Mouse (Mus musculus): ENCODE measurements around the gene Lamc2. TPM values are rescaled to one million over a fixed set of nuclear protein-coding genes. Genes with fewer than 3 reads are reported as not detected.

The Lamc2 gene
- polyA plus RNA-seq, 1 experiment from 2014 or later = 10.0 TPM

DNA sequence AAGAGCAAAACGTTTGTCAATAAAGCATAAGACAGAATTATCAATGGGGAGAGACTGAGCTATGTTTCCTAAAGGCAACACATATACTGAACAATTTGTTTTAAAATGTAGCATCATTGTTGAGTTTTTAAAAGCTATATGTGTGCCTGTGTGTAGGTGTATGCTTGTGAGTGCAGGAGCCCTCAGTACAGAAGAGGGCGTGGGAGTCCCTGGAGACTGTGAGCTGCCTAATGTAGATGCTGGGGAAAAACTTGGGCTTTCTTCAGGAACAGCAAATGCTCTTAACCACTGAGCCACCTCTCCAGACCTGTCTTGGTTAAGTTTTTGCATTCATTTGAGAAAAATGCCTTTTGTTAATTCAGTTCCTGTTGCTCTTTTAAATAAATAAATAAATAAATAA, 24.0 kb upstream of the Lamc2 start:
- Histone ChIP-seq H3K27ac (replicated peaks) (no peak overlapping the region), H3K4me2 (no peak overlapping the region), H3K9me3 (no peaks in the 10 kb centered on the region), H3K9ac (no peak overlapping the region), H3K4me1 (peaks cover 11% of the 10 kb centered on the region), H3K4me3 (no peak overlapping the region), H3K36me3 (no peaks in the 10 kb centered on the region), H3K27me3 (replicated peaks) (no peaks in the 10 kb centered on the region)
- no peak for ATAC-seq (ENCODE audit: extremely low read depth, insufficient number of reproducible peaks, low FRiP score, low TSS enrichment)
- WGBS = 76% methylated on average over 2 of the region's 2 CpGs

DNA sequence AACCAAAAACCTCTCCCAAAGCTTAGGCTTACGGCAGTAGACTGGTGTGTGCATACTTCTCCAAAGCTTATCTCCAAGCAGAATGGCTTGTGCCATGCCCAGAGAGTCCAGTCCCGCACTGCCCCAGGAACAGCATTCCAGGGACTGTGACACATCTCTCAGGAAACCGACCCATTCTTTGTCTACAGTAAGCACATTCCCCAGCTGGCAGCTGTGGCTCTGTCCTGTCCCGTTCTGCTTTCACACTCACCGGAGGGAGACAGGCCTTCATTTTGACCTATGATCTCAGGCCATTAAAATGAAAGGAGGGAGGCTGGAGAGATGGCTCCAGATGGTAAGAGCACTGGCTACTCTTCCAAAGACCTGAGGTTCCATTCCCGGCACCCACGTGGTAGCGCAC, 15.9 kb upstream of the Lamc2 start:
- Histone ChIP-seq H3K4me2 (no peak overlapping the region), H3K9ac (no peak overlapping the region), H3K36me3 (no peaks in the 10 kb centered on the region), H3K27ac (replicated peaks) (0 out of 2 replicates have a peak overlapping the region, but pooled peaks have one; percentile 58), H3K4me1 (peaks cover 41% of the 10 kb centered on the region), H3K4me3 (no peak overlapping the region), H3K27me3 (replicated peaks) (no peaks in the 10 kb centered on the region), H3K9me3 (no peaks in the 10 kb centered on the region)
- no peak for ATAC-seq (ENCODE audit: extremely low read depth, insufficient number of reproducible peaks, low FRiP score, low TSS enrichment)
- 41% methylated on average over 8 of the region's 8 CpGs for WGBS

DNA sequence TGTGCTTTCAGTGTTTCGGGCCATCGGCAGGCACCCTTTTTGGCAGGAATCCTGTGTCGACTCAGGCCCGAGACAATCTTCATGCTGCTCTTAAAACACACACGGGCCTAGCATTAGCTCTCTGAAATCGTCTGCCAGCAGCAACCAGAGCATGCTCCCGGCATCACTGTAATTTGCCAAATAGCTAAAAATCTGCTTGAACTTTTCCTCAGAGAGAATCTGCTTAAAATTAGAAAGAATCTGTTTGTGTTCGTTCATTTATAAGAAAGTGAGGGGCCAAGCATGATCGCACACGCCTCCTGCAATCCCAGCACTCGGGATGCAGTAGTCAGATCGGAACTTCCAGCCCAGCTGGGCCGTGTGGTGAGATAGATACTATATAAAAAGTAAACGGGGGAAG, 15.2 kb upstream of the Lamc2 start:
- Histone ChIP-seq H3K9me3 (no peaks in the 10 kb centered on the region), H3K27ac (replicated peaks) (peak overlapping the region; percentile 58)
- ATAC-seq (ENCODE audit: extremely low read depth, insufficient number of reproducible peaks, low FRiP score, low TSS enrichment) = no peak

DNA sequence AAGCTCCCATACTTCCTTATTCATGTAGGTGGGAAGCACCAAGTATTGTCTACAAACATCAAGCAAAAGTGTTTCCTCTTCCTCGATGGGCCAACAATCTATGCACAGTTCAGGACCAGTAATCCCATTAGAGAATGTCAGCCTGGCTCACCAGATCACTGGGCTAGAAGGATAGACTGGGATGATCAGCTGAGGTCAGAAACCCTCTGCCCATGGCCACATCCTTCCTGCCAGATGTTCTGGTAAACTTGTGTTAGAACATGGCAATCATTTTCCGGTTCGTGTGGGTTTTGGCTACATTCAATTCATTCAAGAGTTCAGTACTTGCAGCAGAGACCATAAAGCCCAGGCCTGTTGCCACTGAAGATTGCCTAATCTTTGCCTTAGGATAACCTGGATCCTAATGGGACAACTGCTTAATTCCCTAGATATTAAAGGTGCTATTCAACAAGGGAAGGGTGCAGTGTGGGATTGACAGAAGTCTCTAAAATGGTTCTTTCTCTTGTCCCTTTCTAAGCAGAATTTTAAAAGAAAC, 11.1 kb upstream of the Lamc2 start:
- no peak for ATAC-seq (ENCODE audit: extremely low read depth, insufficient number of reproducible peaks, low FRiP score, low TSS enrichment)
- Histone ChIP-seq H3K27ac (replicated peaks) (no peak overlapping the region), H3K4me3 (no peak overlapping the region), H3K27me3 (replicated peaks) (no peaks in the 10 kb centered on the region), H3K36me3 (no peaks in the 10 kb centered on the region), H3K4me2 (no peak overlapping the region), H3K4me1 (peaks cover 46% of the 10 kb centered on the region), H3K9ac (no peak overlapping the region), H3K9me3 (no peaks in the 10 kb centered on the region)
- 80% methylated on average over 3 of the region's 3 CpGs for WGBS

More for the DNA sequence above, 15.2 kb upstream of the Lamc2 start:
- H3K4me1 ChIP-seq = peaks cover 41% of the 10 kb centered on the region
- H3K9ac ChIP-seq = 0 out of 2 replicates have a peak overlapping the region, but pooled peaks have one; percentile 20
- 48% methylated on average over 14 of the region's 14 CpGs for WGBS
- no peak overlapping the region for H3K4me2 ChIP-seq
- no peaks in the 10 kb centered on the region for H3K27me3 ChIP-seq (replicated peaks)
- H3K4me3 ChIP-seq = no peak overlapping the region
- H3K36me3 ChIP-seq = no peaks in the 10 kb centered on the region

DNA sequence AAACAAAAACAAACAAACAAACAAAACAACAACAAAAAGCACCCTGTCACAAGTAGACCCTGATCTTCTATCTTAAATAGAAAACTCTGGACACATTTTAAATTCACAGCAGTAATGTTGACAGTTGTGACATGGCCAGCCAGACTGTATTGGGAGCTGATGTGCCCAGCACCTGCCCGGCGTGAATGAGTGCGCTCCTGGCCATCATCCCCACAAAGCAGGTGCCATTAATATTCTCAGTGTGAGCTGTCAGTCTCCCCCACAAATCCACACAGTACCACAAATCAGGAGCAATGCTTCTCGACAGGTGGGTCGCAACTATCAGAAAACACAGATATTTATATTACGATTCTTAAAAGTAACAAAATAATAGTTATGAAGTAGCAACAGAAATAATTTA, 6.7 kb upstream of the Lamc2 start:
- 86% methylated on average over 6 of the region's 6 CpGs for WGBS
- Histone ChIP-seq H3K9ac (no peak overlapping the region), H3K36me3 (no peaks in the 10 kb centered on the region), H3K4me1 (peaks cover 39% of the 10 kb centered on the region), H3K4me3 (no peak overlapping the region), H3K27ac (replicated peaks) (peak overlapping the region; percentile 93; the same call in 1 of the 2 replicates), H3K27me3 (replicated peaks) (no peaks in the 10 kb centered on the region), H3K4me2 (no peak overlapping the region), H3K9me3 (no peaks in the 10 kb centered on the region)
- no peak for ATAC-seq (ENCODE audit: extremely low read depth, insufficient number of reproducible peaks, low FRiP score, low TSS enrichment)

DNA sequence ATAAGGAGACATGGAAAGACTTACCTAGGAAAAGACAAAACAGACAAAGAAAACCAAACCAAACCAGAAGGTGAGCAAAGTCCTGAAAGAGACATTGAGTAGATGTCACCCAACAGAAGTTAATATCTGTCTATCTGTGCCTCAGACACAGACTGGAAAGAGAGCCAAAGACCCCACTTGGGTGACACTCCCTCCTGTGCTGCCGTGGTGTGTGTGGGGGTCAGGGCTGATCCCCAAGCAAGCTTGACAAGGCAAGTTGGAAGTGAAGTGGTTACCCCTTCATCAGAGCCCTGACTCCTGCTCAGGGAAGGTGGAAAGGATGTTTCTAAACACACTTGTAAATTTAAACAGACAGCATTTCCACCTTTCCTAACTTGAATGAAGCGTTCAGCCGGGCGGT, 6.1 kb upstream of the Lamc2 start:
- ATAC-seq (ENCODE audit: extremely low read depth, insufficient number of reproducible peaks, low FRiP score, low TSS enrichment) = no peak

DNA sequence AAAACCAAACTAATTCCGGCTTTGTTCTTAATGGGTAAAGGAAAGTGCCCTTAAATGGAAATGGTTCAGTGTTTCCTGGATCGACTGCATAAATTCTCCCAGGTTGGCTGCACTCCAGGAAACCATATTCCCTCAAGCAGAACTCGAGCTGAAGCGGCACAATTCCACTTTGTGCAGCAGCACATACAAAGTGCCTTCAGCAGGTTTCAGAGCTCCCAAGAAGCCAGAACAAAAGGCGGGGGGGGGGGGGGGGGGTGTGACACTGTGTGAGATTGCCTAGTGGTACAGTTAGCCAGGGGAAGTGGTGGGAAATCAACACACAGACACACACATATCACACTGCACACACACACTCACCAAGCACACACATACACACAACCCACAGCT, 5.7 kb upstream of the Lamc2 start:
- Histone ChIP-seq H3K27ac (replicated peaks) (peak overlapping the region; percentile 93), H3K4me2 (peak overlapping the region; percentile 49), H3K9ac (peak overlapping the region; percentile 53; the same call in 1 of the 2 replicates), H3K9me3 (no peaks in the 10 kb centered on the region), H3K27me3 (replicated peaks) (no peaks in the 10 kb centered on the region), H3K4me1 (peaks cover 47% of the 10 kb centered on the region), H3K36me3 (no peaks in the 10 kb centered on the region), H3K4me3 (no peak overlapping the region)
- WGBS = 14% methylated on average over 4 of the region's 5 CpGs
- 0 out of 2 replicates have a peak, but pooled peaks have one; percentile 31 for ATAC-seq (ENCODE audit: extremely low read depth, insufficient number of reproducible peaks, low FRiP score, low TSS enrichment)

More for the DNA sequence above, 6.1 kb upstream of the Lamc2 start:
- Histone ChIP-seq H3K9me3 (no peaks in the 10 kb centered on the region), H3K36me3 (no peaks in the 10 kb centered on the region), H3K27me3 (replicated peaks) (no peaks in the 10 kb centered on the region), H3K4me3 (no peak overlapping the region), H3K4me1 (peaks cover 43% of the 10 kb centered on the region), H3K27ac (replicated peaks) (peak overlapping the region; percentile 93), H3K4me2 (peak overlapping the region; percentile 49), H3K9ac (peak overlapping the region; percentile 53; the same call in 1 of the 2 replicates)
- WGBS = 81% methylated on average over 4 of the region's 4 CpGs

DNA sequence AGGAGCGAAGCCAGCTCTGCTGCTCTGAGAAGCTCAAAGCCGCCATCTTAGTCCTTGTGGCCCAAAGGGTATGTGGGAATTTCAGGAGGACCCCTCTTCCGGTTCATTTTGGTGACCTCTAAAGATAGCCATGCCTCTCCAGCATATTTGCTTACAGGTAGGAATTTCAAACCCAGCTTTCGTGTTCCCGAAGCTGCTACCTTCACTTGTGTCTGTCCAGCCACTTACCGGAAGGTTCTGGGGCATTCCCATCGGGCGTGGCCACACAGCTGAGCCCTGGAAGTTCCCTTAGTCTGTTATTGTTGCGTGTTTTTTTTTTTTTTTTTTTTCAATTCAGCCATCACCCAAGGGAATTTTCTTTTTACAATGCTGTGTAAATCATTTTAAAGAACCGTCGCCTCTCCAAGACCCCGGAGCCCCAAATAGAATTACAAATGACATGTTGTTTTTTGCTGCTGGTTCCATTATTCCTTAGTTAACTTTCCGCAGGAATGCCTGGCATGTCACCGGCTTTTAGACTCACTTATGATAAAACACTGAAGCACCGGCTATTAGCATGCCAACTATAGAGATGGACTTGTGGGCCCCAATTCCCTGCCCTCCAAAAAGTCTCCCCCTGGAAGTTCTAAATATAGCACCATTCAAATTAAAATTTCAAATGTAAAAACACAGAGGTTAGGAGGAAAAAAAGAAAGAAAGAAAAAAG, 5.1 kb upstream of the Lamc2 start:
- H3K4me1 ChIP-seq = peaks cover 48% of the 10 kb centered on the region
- no peaks in the 10 kb centered on the region for H3K9me3 ChIP-seq
- peak overlapping the region; percentile 49 for H3K4me2 ChIP-seq
- peak overlapping the region; percentile 93 for H3K27ac ChIP-seq (replicated peaks)
- no peaks in the 10 kb centered on the region for H3K36me3 ChIP-seq
- no peak for ATAC-seq (ENCODE audit: extremely low read depth, insufficient number of reproducible peaks, low FRiP score, low TSS enrichment)
- WGBS = 42% methylated on average over 15 of the region's 15 CpGs
- H3K27me3 ChIP-seq (replicated peaks) = 0 out of 2 replicates have a peak, but pooled peaks cover 3% of the 10 kb centered on the region
- no peak overlapping the region for H3K4me3 ChIP-seq
- H3K9ac ChIP-seq = 0 out of 2 replicates have a peak overlapping the region, but pooled peaks have one; percentile 53

DNA sequence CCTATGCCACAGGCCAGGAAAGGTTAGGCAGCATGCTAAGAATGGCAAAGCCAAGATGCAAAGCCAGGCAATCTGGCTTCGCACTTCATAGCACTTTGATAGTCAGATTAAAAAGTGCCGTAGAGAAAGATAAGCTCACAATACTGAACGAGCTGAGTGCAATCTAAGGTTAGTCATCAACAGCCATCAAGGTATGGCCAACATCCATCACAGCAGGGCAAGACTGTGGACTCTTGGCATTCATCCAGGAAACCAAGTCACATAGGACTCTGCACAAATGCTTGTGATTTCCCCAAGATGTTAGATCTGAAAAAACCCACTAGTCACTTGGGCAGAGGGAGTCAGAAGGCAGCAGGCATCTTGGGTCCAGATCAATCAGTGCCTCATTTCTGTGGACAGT, 1.8 kb upstream of the Lamc2 start:
- H3K4me2 ChIP-seq = no peak overlapping the region
- H3K4me3 ChIP-seq = no peak overlapping the region
- no peak overlapping the region for H3K9ac ChIP-seq
- WGBS = 37% methylated on average over 3 of the region's 3 CpGs
- H3K36me3 ChIP-seq = no peaks in the 10 kb centered on the region
- H3K4me1 ChIP-seq = peaks cover 52% of the 10 kb centered on the region
- ATAC-seq (ENCODE audit: extremely low read depth, insufficient number of reproducible peaks, low FRiP score, low TSS enrichment) = no peak
- H3K27ac ChIP-seq (replicated peaks) = no peak overlapping the region
- peaks cover 12% of the 10 kb centered on the region; the same call in 1 of the 2 replicates for H3K27me3 ChIP-seq (replicated peaks)
- H3K9me3 ChIP-seq = no peaks in the 10 kb centered on the region

DNA sequence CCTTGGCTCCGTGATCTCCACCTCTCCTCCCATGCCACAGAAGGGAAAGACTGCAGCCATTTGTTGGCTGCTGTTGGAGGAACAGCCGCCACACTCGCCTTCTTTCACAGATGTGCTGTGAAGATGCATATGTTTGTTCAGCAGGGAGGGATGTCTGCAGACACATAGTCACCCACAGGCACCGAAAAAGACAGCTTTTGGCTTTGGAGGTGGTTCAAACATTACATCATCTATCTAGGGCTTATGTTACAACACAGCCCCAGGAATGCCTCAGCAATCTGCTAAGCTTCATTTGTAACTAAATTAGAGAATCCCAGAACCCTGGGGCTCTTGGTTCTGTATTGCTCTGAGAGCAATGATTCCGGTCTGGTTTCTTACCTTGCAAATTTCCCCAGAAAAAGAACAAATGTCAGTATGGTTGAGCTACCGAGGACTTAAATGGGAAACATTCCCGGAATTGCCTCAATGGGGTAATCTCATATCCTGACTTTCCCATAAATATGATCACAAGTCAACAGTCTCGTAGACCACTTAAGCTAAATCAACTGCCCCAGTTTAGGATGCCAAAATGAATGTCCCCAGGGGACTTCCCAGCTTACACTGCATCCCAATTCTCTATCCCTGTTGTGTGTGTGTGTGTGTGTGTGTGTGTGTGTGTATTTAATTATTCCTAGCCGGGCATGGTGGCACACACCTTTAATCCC, 5.5 kb downstream of the Lamc2 start:
- Histone ChIP-seq H3K4me1 (peaks cover 17% of the 10 kb centered on the region), H3K9me3 (no peaks in the 10 kb centered on the region), H3K36me3 (no peaks in the 10 kb centered on the region), H3K27me3 (replicated peaks) (peaks cover 9% of the 10 kb centered on the region; the same call in 1 of the 2 replicates), H3K27ac (replicated peaks) (peak overlapping the region; percentile 59), H3K4me2 (peak overlapping the region; percentile 1; the same call in 1 of the 2 replicates), H3K4me3 (no peak overlapping the region), H3K9ac (no peak overlapping the region)
- 45% methylated on average over 9 of the region's 9 CpGs for WGBS
- no peak for ATAC-seq (ENCODE audit: extremely low read depth, insufficient number of reproducible peaks, low FRiP score, low TSS enrichment)

DNA sequence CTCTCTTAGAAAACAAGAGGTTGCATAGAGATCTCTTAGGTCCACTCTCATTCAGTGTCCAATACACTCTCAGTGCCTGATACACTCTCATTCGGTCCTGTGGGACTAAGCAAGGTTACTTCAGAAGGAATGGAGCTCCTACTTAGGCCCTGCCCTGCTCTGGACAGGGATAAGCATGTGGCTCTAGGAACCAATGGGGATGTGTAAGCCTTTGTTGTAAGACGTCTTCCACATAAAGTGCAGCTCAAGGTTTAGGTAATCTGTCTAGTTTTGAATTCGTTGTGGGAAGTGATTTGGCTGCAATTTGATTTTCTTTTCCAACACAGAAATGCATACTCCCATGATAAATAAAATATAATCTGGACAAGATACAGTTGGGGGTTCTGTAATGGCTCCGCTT, 6.1 kb downstream of the Lamc2 start:
- Histone ChIP-seq H3K9ac (no peak overlapping the region), H3K4me1 (peaks cover 17% of the 10 kb centered on the region), H3K36me3 (no peaks in the 10 kb centered on the region), H3K27me3 (replicated peaks) (peaks cover 8% of the 10 kb centered on the region; the same call in 1 of the 2 replicates), H3K4me2 (peak overlapping the region; percentile 1; the same call in 1 of the 2 replicates), H3K4me3 (no peak overlapping the region), H3K9me3 (no peaks in the 10 kb centered on the region), H3K27ac (replicated peaks) (peak overlapping the region; percentile 59)
- no peak for ATAC-seq (ENCODE audit: extremely low read depth, insufficient number of reproducible peaks, low FRiP score, low TSS enrichment)
- WGBS = 60% methylated on average over 4 of the region's 4 CpGs

Data from heart, embryonic 13.5 days (tissue).